Mouse (Mus musculus) olfactory bulb, adult 2 months (tissue): ENCODE data around the gene Lrmda. TPM values are rescaled to one million over a fixed set of nuclear protein-coding genes. Genes with fewer than 3 reads are reported as not detected.

Experiments used
- H3K27ac ChIP-seq: fragments of 200-500 bp; 2 replicates; pipeline ENCODE4 v1.5.1; 2012; ENCODE audit warnings: low read depth, low read length; ENCODE audit not compliant: insufficient read depth
- H3K4me1 ChIP-seq: fragments of 200-500 bp; 2 replicates; pipeline ENCODE4 v1.6.1; 2012; ENCODE audit warnings: low read length; ENCODE audit not compliant: control insufficient read depth, insufficient read depth
- H3K4me3 ChIP-seq: fragments of 200-500 bp; 2 replicates; pipeline ENCODE4 v1.5.1; 2012; ENCODE audit warnings: mild to moderate bottlenecking, low read depth, low read length, moderate library complexity; ENCODE audit not compliant: insufficient read depth
- CTCF ChIP-seq: fragments of 200-500 bp; IDR thresholded peaks from 2 replicates; pipeline ENCODE4 v1.5.1; 2012; ENCODE audit warnings: low read depth, mild to moderate bottlenecking, low read length, moderate library complexity; ENCODE audit not compliant: insufficient read depth
- POLR2A ChIP-seq: fragments of 200-500 bp; IDR thresholded peaks from 2 replicates; pipeline ENCODE4 v1.6.1; 2012; ENCODE audit warnings: mild to moderate bottlenecking, low read depth, low read length, moderate library complexity; ENCODE audit not compliant: insufficient read depth
- WGBS: fragments of 180-500 bp; shearing (Covaris S2); methylation state at CpG from one replicate; pipeline ENCODE4 v1.1.7; 2018; 5-methylcytosine and 5-hydroxymethylcytosine counted together
- polyA plus RNA-seq: library from polyadenylated mRNA; stranded (reverse); fragments of >200 nt; gene quantifications from 2 replicates; pipeline ENCODE4 v1.2.4, GENCODE M21; 2012; ENCODE audit warnings: low replicate concordance; ENCODE audit not compliant: missing spikeins, insufficient read depth, insufficient read length

The Lrmda gene
- polyA plus RNA-seq, 1 experiment = not detected

DNA sequence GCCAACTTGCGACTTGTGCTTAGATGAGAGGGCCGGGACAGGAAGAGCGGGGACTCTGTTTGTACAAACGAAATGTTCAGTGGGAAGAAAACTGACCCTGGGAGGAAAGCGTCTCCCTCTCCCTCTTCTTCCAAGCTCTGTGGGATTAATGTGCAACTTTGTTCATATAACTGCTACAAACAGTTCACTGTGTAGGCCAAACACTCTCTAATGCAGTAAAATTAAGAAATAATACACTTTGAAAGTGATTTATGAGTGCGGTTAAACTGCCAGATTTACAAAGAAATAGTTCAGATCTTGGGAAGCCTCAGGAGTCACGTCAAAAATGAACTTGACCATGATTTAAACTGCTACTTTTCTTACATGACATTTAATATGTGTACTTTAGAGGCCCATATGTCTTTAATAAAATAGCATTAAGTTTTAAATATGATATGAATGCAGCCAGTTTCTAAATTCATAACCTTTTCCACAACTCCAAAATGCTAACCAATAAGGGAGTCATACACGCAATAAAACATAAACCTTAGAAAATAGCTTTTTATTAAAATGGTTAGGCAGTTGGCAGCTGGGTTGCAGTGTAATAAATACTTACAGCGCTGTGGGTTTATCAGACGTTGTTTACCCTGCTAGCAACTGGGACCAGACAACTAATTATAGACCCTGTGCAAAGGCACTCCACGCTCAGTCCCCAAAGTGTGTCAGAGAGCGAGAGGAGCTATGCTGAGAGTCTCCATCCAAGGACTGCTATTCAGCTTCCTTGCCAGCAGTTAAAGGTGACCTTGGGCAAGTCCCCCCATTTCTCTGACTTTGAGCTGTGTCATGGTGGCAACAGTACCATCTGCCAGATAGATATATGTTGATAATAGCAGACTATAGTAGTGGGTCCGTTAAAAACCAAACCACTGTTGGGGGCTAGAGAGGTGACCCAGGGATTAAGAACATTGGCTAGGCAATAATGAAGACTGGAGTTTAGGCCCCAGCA, 590.0 kb downstream of the Lrmda start:
- H3K27ac ChIP-seq = no peak overlapping the region
- 61% methylated on average over 13 of the region's 13 CpGs for WGBS
- H3K4me3 ChIP-seq = no peak overlapping the region
- TF ChIP-seq CTCF (no peak), POLR2A (no peak)
- peaks cover 2% of the 10 kb centered on the region; the same call in 1 of the 2 replicates for H3K4me1 ChIP-seq

DNA sequence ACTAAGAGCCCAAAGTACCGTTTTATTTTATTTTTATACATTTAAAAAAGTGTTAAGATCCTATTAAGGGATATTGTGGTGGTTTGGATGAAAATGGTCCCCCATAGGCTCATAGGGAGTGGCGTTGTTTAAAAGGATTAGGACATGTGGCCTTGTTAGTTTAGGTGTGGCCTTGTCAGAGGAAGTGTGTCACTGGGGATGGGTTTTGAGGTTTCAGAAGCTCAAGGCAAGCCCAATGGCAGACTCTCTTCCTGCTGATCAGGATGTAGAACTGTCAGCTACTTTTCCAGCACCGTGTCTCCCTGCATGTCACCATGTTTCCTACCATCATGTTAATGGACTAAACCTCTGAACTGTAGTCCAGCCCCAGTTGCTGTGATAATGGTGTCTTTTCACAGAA, 591.5 kb downstream of the Lrmda start:
- no peak overlapping the region for H3K27ac ChIP-seq
- peaks cover 2% of the 10 kb centered on the region; the same call in 1 of the 2 replicates for H3K4me1 ChIP-seq
- 96% methylated on average over 3 of the region's 3 CpGs for WGBS
- TF ChIP-seq POLR2A (no peak), CTCF (no peak)
- H3K4me3 ChIP-seq = no peak overlapping the region

GRCm38 (mm10) chr14:22620191-22620590, 600.7 kb downstream of the Lrmda start:
- Histone ChIP-seq H3K27ac (no peak overlapping the region), H3K4me1 (no peaks in the 10 kb centered on the region), H3K4me3 (no peak overlapping the region)
- TF ChIP-seq POLR2A (no peak), CTCF (no peak)

DNA sequence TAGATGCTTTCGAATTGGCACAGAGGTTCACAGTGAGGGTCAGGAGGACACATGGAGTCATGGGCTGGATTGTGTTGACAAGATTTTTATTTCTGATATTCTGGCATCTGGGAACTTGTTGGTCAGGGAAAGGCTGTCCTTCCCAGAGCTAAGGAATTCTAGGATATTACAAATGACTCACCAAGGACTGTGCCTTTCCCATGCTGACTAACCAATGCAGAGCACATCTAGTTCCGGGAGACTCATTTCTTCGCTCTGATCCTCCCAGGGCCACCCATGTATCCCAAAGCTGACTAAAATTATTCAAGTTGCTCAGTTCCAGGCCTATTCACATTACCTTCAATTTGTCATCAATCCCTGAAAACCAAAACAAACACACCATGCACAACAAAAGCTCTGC, 602.4 kb downstream of the Lrmda start:
- Histone ChIP-seq H3K27ac (no peak overlapping the region), H3K4me3 (no peak overlapping the region), H3K4me1 (no peaks in the 10 kb centered on the region)
- 88% methylated on average over 3 of the region's 3 CpGs for WGBS
- TF ChIP-seq POLR2A (no peak), CTCF (no peak)

DNA sequence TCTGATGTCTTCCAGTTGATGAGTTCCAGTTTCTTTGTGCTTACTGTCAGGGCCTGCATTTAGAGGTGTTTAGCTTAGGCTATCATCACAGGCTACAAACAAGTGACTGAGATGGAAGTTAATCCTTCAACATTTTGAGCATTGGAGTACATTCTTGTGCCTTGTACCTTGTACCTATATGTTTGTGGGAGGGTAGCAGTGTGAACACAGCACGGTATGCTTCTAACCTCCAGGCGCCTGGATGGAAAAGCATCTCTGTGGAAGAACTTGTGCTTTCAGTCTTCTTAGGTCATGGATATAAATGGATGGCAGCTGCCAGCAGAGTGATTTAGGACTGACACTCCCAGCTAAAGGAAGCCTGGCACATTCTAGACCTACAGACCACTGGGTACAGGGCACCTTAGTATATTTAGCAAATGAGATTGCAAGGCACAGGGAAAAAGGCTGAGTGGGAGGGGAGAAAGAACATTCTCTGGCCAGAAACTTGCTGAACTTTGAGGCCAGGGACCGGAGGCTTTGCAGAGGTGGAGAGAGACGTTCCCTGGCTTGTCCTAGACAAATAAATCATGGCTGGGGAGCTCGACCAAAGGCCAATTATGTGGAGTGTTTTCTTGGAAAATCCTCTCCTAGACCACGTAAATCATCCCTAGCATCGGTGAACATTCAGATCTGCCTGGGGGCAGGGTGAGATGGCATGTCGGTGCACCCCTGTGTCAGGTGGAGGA, 607.8 kb downstream of the Lrmda start:
- Histone ChIP-seq H3K4me3 (no peak overlapping the region), H3K27ac (no peak overlapping the region), H3K4me1 (no peaks in the 10 kb centered on the region)
- no peak for TF ChIP-seq POLR2A
- TF ChIP-seq CTCF = no peak
- WGBS = 92% methylated on average over 8 of the region's 8 CpGs

- H3K27ac ChIP-seq = no peak overlapping the region
- H3K4me1 ChIP-seq = no peaks in the 10 kb centered on the region
- H3K4me3 ChIP-seq = no peak overlapping the region
- WGBS = 80% methylated on average over 9 of the region's 9 CpGs
- no peak for TF ChIP-seq POLR2A
- TF ChIP-seq CTCF = no peak
These were observed 610.9 kb downstream of the Lrmda start for GRCm38 (mm10) chr14:22630361-22630867.

DNA sequence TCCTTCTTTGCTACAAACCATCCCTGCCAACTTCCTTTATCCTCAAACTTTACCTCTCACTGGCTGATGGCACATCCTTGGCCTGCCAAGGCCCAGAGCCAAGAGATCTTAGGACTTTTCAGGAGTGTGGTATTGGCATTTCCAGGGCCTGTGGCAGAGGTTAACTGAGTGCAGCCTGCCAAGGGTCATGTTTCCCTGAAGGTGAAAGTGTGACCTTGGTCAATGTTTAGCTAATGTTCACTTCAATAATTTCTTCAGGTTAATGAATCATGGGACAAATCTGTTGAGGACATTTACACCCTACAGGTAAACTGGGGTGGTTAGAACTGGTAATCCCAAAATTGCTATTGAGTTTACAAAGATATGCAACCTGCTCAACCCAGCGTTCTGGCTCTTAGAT, 614.1 kb downstream of the Lrmda start:
- no peak for TF ChIP-seq CTCF
- no peak for TF ChIP-seq POLR2A
- Histone ChIP-seq H3K4me1 (no peaks in the 10 kb centered on the region), H3K4me3 (no peak overlapping the region), H3K27ac (no peak overlapping the region)
- WGBS = 86% methylated on average over 1 of the region's 1 CpGs

DNA sequence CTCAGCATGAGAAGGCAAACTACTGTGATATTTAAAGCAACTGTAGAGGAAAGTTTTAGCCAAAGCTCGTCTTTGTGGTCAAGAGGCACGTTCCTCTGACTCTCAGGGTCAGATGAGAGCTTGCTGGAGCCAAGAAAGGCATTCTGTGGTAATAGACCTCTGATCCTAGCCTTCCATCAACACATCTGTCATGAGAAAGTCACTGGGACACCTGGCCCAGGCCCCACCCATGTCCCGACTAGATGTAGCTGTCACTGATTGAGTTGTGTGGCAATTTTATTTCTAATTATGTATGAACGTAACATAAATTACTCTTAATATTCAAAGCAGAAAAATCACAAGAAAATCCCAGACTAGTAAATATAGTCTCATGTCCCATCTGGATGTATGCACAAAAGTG, 624.0 kb downstream of the Lrmda start:
- Histone ChIP-seq H3K4me1 (no peaks in the 10 kb centered on the region), H3K4me3 (no peak overlapping the region), H3K27ac (no peak overlapping the region)
- TF ChIP-seq CTCF (no peak), POLR2A (no peak)
- 85% methylated on average over 4 of the region's 4 CpGs for WGBS
